Mouse (Mus musculus) embryonic facial prominence, embryonic 10.5 days (tissue): ENCODE measurements around the gene Prf1. TPM values are rescaled to one million over a fixed set of nuclear protein-coding genes. Genes with fewer than 3 reads are reported as not detected.

ENCODE experiments used
- DNase-seq: peaks from one replicate; pipeline ENCODE4 v3.0.0-alpha.2; 2017; ENCODE audit warnings: low spot score
- H3K27ac ChIP-seq: fragments of 300-500 bp; sonication (generic); replicated peaks from 2 replicates; pipeline ENCODE4 v1.5.1; 2016; ENCODE audit warnings: mild to moderate bottlenecking
- H3K27me3 ChIP-seq: fragments of 300-500 bp; sonication (generic); replicated peaks from 2 replicates; pipeline ENCODE4 v1.6.1; 2016; ENCODE audit warnings: low read depth, mild to moderate bottlenecking; ENCODE audit not compliant: poor library complexity, severe bottlenecking
- H3K36me3 ChIP-seq: fragments of 300-500 bp; sonication (generic); replicated peaks from 2 replicates; pipeline ENCODE4 v1.6.1; 2016; ENCODE audit warnings: mild to moderate bottlenecking, moderate library complexity
- H3K4me1 ChIP-seq: fragments of 300-500 bp; sonication (generic); 2 replicates; pipeline ENCODE4 v1.6.1; 2016
- H3K4me3 ChIP-seq: fragments of 300-500 bp; sonication (generic); 2 replicates; pipeline ENCODE4 v1.5.1; 2016; ENCODE audit warnings: mild to moderate bottlenecking, moderate library complexity
- H3K9me3 ChIP-seq: fragments of 300-500 bp; sonication (generic); 2 replicates; pipeline ENCODE4 v1.6.1; 2016; ENCODE audit warnings: mild to moderate bottlenecking
- WGBS: fragments of 180-500 bp; shearing (Covaris S2); methylation state at CpG from one replicate; pipeline ENCODE4 v1.1.7; 2016; 5-methylcytosine and 5-hydroxymethylcytosine counted together
- polyA plus RNA-seq: library from polyadenylated mRNA; unstranded; fragments of >200 nt; fragmentation: Nextera tagmentation; extraction: Ambion mirVana; gene quantifications from 2 replicates; pipeline ENCODE4 v1.2.1, GENCODE M21; 2016

Gene Prf1
- polyA plus RNA-seq: not detected in 2 replicates

DNA sequence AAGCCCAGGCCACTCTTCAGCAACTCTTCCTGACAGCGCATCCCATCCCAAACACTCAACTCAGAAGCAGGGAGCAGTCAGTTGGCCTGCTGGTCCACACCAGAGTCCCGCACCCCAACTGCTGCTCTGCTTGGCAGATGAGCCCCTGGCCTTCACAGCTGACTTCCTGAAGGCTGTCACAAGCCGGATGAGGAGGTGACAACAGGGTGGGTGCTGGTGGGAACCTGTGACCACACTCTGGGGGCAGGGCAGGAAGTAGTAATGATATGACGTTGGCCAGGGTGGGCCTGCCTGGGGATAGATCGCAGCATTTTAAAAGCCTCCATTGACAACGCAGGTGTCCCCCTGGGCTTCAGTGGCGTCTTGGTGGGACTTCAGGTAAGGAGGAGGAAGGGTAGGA is at the start of gene Prf1:
Gene Prf1 (plus strand): TSS at position 357 of the 400 bp plus-strand sequence.
- no peak for DNase-seq
- 89% methylated on average over 7 of the region's 7 CpGs for WGBS
- H3K36me3 ChIP-seq: no peaks in the 10 kb centered on the region
- H3K9me3 ChIP-seq: no peaks in the 10 kb centered on the region
- H3K27ac ChIP-seq: no peak within 1 kb of the TSS
- no peak within 1 kb of the TSS for H3K4me3 ChIP-seq
- no peaks in the 10 kb centered on the region for H3K27me3 ChIP-seq
- H3K4me1 ChIP-seq: no peaks in the 10 kb centered on the region

DNA sequence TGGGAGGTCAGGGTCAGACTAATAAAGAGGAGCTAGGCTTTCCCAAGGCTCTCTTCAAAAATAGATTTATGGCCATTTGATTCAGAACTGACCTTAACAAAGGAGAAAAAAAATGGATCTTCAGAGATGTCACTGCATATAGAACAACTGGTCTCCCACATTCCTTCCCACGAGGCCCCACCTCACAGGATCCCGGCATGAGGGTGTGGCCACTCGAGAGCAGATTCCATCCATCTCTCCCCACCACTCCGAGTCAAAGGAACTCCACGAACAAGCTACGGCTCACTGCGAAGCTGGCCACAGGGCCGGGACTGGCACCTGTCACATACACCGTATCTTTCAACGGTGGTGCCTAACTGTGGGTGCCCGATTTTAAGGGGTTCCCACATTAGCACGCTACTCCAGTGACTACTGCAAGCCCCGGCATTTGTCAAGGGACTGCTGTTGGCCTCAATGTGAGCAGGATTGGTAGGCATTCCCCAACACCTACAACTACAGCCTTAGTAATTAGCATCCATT is 49.0 kb upstream of the Prf1 start:
- H3K36me3 ChIP-seq: no peaks in the 10 kb centered on the region
- no peaks in the 10 kb centered on the region for H3K27me3 ChIP-seq
- H3K9me3 ChIP-seq: 0 out of 2 replicates have a peak, but pooled peaks cover 2% of the 10 kb centered on the region
- no peak for DNase-seq
- H3K4me3 ChIP-seq: no peak overlapping the region
- WGBS: 86% methylated on average over 13 of the region's 13 CpGs
- H3K4me1 ChIP-seq: peaks cover 8% of the 10 kb centered on the region
- no peak overlapping the region for H3K27ac ChIP-seq

DNA sequence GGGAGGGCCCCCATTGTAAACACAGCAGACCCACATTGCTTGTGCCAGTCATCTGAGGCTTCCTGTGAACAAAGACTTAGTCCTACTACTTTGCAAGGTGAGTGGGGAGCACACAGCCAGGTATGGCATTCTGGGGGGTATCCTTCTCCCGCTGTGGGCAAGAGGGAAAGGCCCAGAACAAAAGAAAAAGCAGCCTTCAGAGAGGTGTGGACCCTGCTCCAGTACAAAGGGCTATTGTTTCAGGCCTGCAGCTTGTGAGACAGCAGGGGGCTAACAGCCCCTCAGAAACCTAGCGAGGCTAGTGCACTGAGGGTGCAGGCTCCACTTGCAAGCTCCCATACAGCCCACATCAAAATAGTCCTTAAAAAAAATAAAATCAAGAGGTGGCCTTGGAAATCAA is 47.7 kb upstream of the Prf1 start:
- WGBS: 16% methylated on average over 2 of the region's 2 CpGs

DNA sequence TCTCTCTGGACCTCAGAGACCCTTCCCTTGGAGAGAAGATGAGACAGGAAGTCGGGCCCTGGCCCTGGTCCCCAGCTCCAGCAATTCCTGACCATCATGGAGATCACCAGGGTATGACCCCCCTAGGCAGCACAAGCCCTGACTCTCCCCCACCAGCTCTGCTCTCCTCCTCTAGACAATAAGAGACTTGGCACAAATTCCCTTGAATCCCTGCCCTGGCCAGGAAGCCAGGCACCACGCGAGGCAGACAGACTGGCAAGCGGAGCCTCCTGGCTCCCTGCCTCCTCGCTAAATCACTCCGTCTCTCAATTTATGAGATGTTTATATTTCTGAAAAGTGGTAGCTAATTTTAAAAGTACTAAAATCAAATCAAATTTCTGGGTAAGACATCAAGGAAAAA is 42.9 kb upstream of the Prf1 start:
- Histone ChIP-seq H3K27ac (no peak overlapping the region), H3K27me3 (no peaks in the 10 kb centered on the region), H3K4me3 (no peak overlapping the region), H3K9me3 (peaks cover 2% of the 10 kb centered on the region; the same call in 1 of the 2 replicates), H3K4me1 (peaks cover 4% of the 10 kb centered on the region), H3K36me3 (no peaks in the 10 kb centered on the region)
- 93% methylated on average over 6 of the region's 6 CpGs for WGBS
- DNase-seq: no peak

More for the DNA sequence above, 47.7 kb upstream of the Prf1 start:
- Histone ChIP-seq H3K4me3 (no peak overlapping the region), H3K36me3 (no peaks in the 10 kb centered on the region), H3K27ac (peak overlapping the region; percentile 36; the same call in 1 of the 2 replicates), H3K4me1 (peaks cover 8% of the 10 kb centered on the region), H3K9me3 (0 out of 2 replicates have a peak, but pooled peaks cover 2% of the 10 kb centered on the region), H3K27me3 (no peaks in the 10 kb centered on the region)
- DNase-seq: no peak

DNA sequence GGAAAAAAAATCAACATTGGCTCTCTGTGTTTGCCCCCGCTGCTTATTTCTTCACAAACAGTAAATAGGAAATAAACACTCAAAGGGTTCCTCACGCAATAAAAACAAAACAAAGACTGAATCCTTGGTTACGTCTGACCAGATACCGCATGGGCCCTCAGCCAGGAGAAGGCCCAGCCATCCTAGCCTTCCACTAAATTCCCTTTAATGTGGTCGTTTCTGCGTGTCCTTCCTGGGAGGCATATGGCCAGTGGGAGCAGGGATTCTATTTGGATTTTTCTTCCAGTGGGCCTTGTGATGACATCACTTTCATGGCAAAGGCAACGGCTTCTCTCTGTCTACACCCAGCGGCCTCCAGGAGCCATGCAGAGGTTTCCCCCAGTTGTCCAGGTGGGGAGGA is 42.4 kb upstream of the Prf1 start:
- H3K4me3 ChIP-seq: no peak overlapping the region
- H3K36me3 ChIP-seq: no peaks in the 10 kb centered on the region
- DNase-seq: no peak
- H3K4me1 ChIP-seq: no peaks in the 10 kb centered on the region; the same call in 1 of the 2 replicates
- H3K9me3 ChIP-seq: peaks cover 2% of the 10 kb centered on the region; the same call in 1 of the 2 replicates
- 89% methylated on average over 8 of the region's 8 CpGs for WGBS
- H3K27ac ChIP-seq: no peak overlapping the region
- H3K27me3 ChIP-seq: no peaks in the 10 kb centered on the region

DNA sequence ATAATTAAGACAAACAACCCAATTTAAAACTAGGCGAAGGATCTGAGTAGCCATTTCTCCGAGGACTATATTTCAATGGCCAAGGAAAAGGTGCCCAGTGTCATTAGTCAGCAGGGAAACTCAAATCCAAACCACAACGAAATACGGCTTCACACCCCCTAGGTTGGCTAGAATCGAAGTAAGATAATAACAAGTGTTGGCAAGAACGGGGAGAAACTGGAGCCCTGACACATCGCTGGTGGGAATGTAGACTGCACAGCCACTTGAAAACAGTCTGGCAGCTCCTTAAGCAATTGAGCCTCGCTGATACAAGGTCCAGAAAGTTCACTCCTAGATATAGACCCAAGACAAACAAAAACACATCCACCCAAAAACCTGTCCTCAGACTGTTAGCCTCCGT is 41.0 kb upstream of the Prf1 start:
- H3K27me3 ChIP-seq: no peaks in the 10 kb centered on the region
- no peaks in the 10 kb centered on the region for H3K4me1 ChIP-seq
- peaks cover 2% of the 10 kb centered on the region; the same call in 1 of the 2 replicates for H3K9me3 ChIP-seq
- no peaks in the 10 kb centered on the region for H3K36me3 ChIP-seq
- no peak for DNase-seq
- no peak overlapping the region for H3K4me3 ChIP-seq
- 92% methylated on average over 9 of the region's 9 CpGs for WGBS
- no peak overlapping the region for H3K27ac ChIP-seq

DNA sequence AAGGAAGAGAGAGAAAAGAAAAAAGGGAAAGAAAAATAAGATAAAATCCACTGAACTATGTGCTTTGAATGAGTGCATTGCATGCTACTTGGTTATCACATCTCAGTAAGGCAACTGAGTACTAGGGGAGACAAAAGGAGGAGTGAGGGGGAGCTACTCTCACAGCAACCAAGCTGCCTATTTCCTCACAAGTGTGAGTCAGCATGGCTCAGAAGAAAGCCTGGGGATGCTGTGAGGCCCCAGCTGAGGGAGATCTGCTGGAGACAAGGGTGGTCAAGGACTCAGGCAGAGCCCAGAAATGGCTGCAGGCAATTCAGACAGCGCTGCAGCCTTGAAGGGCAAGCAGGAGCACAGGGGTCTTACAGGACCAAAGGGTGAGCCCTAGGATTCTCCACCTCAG is 39.5 kb upstream of the Prf1 start:
- no peaks in the 10 kb centered on the region for H3K4me1 ChIP-seq
- H3K36me3 ChIP-seq: no peaks in the 10 kb centered on the region
- H3K4me3 ChIP-seq: no peak overlapping the region
- WGBS: 83% methylated on average over 1 of the region's 1 CpGs
- H3K27me3 ChIP-seq: no peaks in the 10 kb centered on the region
- H3K27ac ChIP-seq: no peak overlapping the region
- H3K9me3 ChIP-seq: peaks cover 2% of the 10 kb centered on the region; the same call in 1 of the 2 replicates
- DNase-seq: no peak

DNA sequence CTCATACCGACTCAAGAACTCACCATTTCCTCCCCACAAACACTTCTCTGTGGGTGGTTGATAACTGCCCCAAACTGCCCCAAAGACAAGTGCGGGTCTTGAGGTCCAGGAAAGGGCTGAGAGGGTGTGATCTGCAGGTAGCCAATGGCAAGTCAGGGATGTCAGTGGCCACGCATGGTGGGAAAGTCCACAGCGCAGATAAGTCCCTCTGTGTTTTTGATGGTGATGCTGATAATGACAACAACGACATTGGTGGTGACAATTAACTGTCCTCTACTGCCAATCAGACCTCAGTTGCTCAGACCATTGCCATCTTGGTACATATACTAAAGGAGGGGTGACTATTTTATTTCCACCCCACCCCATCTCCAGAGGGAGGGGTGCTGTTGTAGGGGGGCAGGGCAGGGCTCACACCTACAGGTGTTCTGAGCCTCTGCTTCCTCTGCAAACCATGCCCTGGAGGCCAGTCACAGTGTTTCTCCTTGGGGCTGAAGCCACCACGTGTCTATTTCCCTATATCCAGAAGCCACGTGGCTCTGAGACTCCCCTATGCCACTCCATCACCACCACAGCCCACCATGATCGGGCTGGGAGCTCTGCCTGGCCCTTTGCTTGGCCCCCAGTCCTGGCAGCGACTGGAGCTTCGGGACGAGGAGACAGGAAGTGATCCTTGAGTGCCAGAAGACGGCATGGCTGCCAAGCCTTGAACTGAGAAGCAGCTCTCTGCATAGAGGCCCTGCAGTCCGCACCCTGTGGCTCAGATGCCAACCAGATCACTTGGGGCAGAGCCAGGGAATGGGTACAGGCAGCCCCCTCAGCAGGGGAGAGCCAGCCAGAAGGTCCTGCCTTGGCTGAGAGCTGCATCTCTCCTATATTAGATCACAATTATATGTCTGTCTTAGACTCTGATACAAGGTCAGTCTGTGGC is 36.1 kb upstream of the Prf1 start:
- Histone ChIP-seq H3K4me3 (no peak overlapping the region), H3K27me3 (no peaks in the 10 kb centered on the region), H3K9me3 (no peaks in the 10 kb centered on the region; the same call in 1 of the 2 replicates), H3K36me3 (no peaks in the 10 kb centered on the region), H3K27ac (no peak overlapping the region), H3K4me1 (no peaks in the 10 kb centered on the region)
- 72% methylated on average over 13 of the region's 13 CpGs for WGBS
- no peak for DNase-seq

DNA sequence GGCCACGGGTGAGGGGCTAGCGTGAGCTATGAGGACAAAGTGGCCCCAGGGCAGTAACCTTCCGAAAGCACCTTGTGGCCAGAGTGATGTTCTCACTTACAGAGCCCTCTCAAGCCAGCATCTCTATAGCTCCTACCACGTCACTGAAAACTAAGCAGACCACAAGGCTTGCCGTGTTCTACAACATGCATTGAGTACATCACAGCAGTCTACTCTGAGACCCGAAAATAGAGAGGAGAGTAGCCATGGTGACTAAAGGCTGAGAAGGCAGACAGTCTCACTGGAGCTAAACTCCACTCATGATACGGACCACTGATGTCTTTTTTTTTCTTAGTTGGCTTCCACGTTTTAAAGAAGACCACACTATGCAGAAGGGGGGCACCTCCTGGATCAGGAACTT is 34.0 kb upstream of the Prf1 start:
- H3K27me3 ChIP-seq: 0 out of 2 replicates have a peak, but pooled peaks cover 2% of the 10 kb centered on the region
- H3K9me3 ChIP-seq: no peaks in the 10 kb centered on the region
- H3K4me1 ChIP-seq: no peaks in the 10 kb centered on the region; the same call in 1 of the 2 replicates
- H3K4me3 ChIP-seq: no peak overlapping the region
- no peak for DNase-seq
- no peaks in the 10 kb centered on the region for H3K36me3 ChIP-seq
- H3K27ac ChIP-seq: no peak overlapping the region
- WGBS: 78% methylated on average over 8 of the region's 8 CpGs

DNA sequence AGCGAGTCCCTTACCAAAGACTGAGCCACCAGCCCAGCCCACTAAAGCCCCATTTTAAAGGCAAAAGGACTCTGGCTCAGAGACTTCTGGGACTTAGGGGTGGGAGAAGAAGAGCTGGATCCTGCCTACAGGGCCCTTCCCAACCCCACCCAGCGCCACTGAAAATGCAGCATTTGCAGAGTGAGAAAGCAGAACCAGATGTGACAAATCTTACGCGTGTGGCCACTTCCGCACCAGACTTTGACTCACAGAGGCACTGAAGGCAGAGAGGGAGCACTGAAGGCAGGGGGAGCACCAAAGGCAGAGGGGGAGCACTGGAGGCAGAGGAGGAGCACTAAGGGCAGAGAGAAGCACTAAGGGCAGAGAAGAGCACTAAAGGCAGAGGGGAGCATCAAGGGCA is 30.3 kb upstream of the Prf1 start:
- Histone ChIP-seq H3K9me3 (no peaks in the 10 kb centered on the region), H3K4me1 (peaks cover 20% of the 10 kb centered on the region), H3K27me3 (peaks cover 18% of the 10 kb centered on the region), H3K27ac (no peak overlapping the region), H3K36me3 (no peaks in the 10 kb centered on the region), H3K4me3 (no peak overlapping the region)
- DNase-seq: no peak
- WGBS: 74% methylated on average over 5 of the region's 5 CpGs

DNA sequence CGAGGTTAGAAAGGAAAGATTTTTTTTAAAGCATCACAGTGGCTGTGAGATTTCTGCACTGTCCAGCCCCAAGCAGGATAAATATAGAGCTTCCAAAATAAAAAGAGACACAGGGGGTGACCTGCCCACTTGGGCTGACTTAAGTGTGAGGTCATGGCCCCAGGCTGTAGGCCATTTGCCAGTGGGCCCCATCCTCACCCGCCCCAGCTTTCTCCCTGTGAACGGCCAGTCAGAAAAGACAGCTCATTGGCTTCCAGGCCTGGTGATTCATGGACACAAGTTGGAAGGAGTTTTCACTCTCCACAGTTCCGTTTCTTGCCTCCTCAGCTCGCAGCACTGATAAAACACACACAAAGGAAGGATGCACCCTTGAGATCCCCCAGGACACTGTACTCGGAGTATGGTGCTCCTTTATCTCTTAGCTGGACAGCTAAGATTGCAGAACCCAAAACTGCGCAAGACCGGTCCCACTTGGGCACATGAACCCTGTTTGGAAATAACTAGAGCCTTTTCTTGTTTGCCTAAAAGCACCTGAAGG is 25.5 kb upstream of the Prf1 start:
- no peak for DNase-seq

DNA sequence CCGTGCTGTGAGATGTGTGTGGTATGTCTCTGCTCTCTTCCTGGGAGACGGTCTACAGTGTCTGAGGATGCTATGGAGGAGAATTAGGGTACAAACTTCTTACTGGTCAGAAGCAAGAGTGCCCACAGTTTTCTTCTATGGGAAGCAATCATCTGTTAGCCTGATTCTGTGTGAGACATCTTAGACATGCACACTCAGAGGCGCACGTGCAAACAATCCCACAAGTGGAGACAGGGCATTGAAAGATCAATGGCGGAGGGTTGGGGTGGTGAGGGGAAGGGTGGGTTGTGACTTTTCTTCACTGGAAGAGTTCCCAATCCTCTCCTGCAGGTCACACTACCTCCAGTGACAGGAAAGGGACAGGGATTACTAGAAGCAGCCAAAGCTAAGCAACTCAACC is 25.0 kb upstream of the Prf1 start:
- DNase-seq: no peak
- Histone ChIP-seq H3K9me3 (no peaks in the 10 kb centered on the region), H3K27me3 (peaks cover 50% of the 10 kb centered on the region), H3K27ac (peak overlapping the region; percentile 85), H3K36me3 (no peaks in the 10 kb centered on the region), H3K4me3 (peak overlapping the region; percentile 71), H3K4me1 (peaks cover 52% of the 10 kb centered on the region)
- 39% methylated on average over 5 of the region's 5 CpGs for WGBS

More for the DNA sequence above, 25.5 kb upstream of the Prf1 start:
- no peaks in the 10 kb centered on the region for H3K36me3 ChIP-seq
- H3K9me3 ChIP-seq: no peaks in the 10 kb centered on the region
- no peak overlapping the region for H3K4me3 ChIP-seq
- 53% methylated on average over 8 of the region's 8 CpGs for WGBS
- peaks cover 50% of the 10 kb centered on the region for H3K27me3 ChIP-seq
- no peak overlapping the region for H3K27ac ChIP-seq
- H3K4me1 ChIP-seq: peaks cover 52% of the 10 kb centered on the region
